Mouse (Mus musculus): ENCODE measurements around the gene Dpf3. TPM values are rescaled to one million over a fixed set of nuclear protein-coding genes. Genes with fewer than 3 reads are reported as not detected.
A peak's percentile ranks its signal among the peaks of the same experiment; 100 is the strongest.

The Dpf3 gene
- total RNA-seq (2021): 10 to 100 TPM; 27.4 to 29.4 TPM
- long read RNA-seq, experiment 1, partial matches to known transcripts: 3 of 6 reads
- long read RNA-seq, experiment 1, other reads (novel, unspliced or antisense): 3 of 6 reads
- long read RNA-seq, experiment 2, partial matches to known transcripts: 4 of 11 reads
- long read RNA-seq, experiment 2, other reads (novel, unspliced or antisense): 7 of 11 reads

GRCm38 (mm10) chr12:83487476-83487991 lies at the start of gene Dpf3:
TSS of gene Dpf3 (minus strand) at chr12:83487716.
- peak; percentile 96 to 97 for DNase-seq (ENCODE audit: low spot score in 2 of 2)
- Histone ChIP-seq H3K27ac (peak within 1 kb of the TSS; percentile 92), H3K4me3 (peak within 1 kb of the TSS; percentile 69)
- TF ChIP-seq CTCF (conservative IDR thresholded peaks at IDR 0.05): no peak

GRCm38 (mm10) chr12:83536039-83536438 lies 48.5 kb upstream of the Dpf3 start:
- H3K27ac ChIP-seq: no peak overlapping the region
- TF ChIP-seq CTCF (conservative IDR thresholded peaks at IDR 0.05): no peak; the same call in 1 of the 2 replicates
- no peak for DNase-seq (ENCODE audit: low spot score in 2 of 2)
- no peak overlapping the region for H3K4me3 ChIP-seq

DNA sequence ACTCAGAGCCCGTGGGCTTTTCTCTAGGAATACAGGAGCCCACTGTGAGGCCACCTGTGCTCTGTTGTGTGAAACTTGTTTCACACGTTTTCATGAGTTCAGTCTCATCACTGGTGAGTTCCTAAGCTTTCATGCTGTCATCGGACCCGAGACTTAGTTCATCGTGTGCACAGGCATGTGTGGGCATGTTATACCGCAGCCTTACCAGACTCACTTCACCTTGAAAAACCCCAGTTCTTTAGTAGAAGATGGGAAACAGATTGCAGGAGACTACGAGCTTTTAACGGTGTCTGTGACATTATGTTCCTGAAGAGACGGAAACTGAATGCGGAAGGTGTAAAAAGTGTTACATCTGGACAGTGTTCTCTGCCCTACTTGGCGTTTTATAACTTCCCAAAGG lies 47.9 kb upstream of the Dpf3 start:
- Histone ChIP-seq H3K27ac (no peak overlapping the region), H3K4me3 (no peak overlapping the region)
- no peak for TF ChIP-seq CTCF (conservative IDR thresholded peaks at IDR 0.05)
- DNase-seq (ENCODE audit: low spot score in 2 of 2): no peak

GRCm38 (mm10) chr12:83534190-83534589 lies 46.7 kb upstream of the Dpf3 start:
- no peak for TF ChIP-seq CTCF (conservative IDR thresholded peaks at IDR 0.05)
- no peak for DNase-seq (ENCODE audit: low spot score in 2 of 2)
- no peak overlapping the region for H3K27ac ChIP-seq
- no peak overlapping the region for H3K4me3 ChIP-seq

- DNase-seq (ENCODE audit: low spot score in 2 of 2): no peak
- no peak overlapping the region for H3K27ac ChIP-seq
- TF ChIP-seq CTCF (conservative IDR thresholded peaks at IDR 0.05): no peak
- H3K4me3 ChIP-seq: no peak overlapping the region
These were observed 45.5 kb upstream of the Dpf3 start for GRCm38 (mm10) chr12:83532966-83533365.

GRCm38 (mm10) chr12:83531992-83532391 lies 44.5 kb upstream of the Dpf3 start:
- Histone ChIP-seq H3K27ac (no peak overlapping the region), H3K4me3 (no peak overlapping the region)
- no peak for DNase-seq (ENCODE audit: low spot score in 2 of 2)
- TF ChIP-seq CTCF (conservative IDR thresholded peaks at IDR 0.05): no peak

DNA sequence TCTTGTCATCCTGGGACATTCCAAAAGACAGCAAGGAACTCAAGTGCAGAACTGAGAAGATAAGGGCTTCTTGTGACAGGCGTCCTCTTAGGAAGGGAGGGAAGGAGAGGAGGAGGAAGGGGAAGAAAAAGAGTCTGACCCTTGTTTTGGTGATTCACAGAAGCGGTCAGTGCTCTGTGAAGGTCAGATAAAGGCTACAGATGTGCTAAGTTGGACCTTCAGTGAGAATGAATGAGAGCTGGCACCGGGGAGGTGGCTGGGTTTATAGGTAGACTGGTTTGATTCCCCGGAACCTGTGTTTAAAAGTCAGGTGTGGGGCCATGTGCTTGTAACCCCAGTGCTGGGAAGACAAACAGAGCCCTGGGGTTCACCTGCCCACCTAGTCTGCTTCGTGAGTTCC lies 41.1 kb upstream of the Dpf3 start:
- H3K4me3 ChIP-seq: no peak overlapping the region
- DNase-seq (ENCODE audit: low spot score in 2 of 2): no peak
- TF ChIP-seq CTCF (conservative IDR thresholded peaks at IDR 0.05): no peak
- no peak overlapping the region for H3K27ac ChIP-seq

GRCm38 (mm10) chr12:83527816-83528215 lies 40.3 kb upstream of the Dpf3 start:
- no peak overlapping the region for H3K4me3 ChIP-seq
- no peak overlapping the region for H3K27ac ChIP-seq
- DNase-seq (ENCODE audit: low spot score in 2 of 2): no peak
- no peak for TF ChIP-seq CTCF (conservative IDR thresholded peaks at IDR 0.05)

- H3K27ac ChIP-seq: no peak overlapping the region
- H3K4me3 ChIP-seq: no peak overlapping the region
- no peak for TF ChIP-seq CTCF (conservative IDR thresholded peaks at IDR 0.05)
- no peak for DNase-seq (ENCODE audit: low spot score in 2 of 2)
These were observed 38.5 kb upstream of the Dpf3 start for GRCm38 (mm10) chr12:83525822-83526544.

- H3K4me3 ChIP-seq: no peak overlapping the region
- H3K27ac ChIP-seq: no peak overlapping the region
- peak; percentile 33 for TF ChIP-seq CTCF (conservative IDR thresholded peaks at IDR 0.05)
- no peak for DNase-seq (ENCODE audit: low spot score in 2 of 2)
These were observed 36.8 kb upstream of the Dpf3 start for GRCm38 (mm10) chr12:83524329-83524728.

DNA sequence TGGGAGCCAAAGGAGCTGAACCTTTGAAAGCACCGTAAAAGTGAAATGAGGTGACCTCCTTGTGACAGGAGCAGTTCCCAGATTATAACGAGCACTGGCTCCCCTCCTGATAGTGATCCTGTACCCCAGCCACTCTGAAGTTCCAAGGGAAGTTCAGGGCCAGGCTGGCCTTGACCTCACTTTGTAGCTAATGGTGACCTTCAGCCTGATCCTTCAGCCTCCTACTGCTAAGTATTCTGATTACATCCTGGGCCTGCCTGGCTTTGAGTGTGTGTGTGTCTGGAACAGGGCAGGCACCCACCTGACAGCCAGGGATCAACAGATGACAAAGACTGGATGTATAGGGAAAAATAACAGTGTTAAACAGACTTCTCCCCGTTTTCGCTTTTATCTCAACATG lies 36.4 kb upstream of the Dpf3 start:
- Histone ChIP-seq H3K27ac (no peak overlapping the region), H3K4me3 (no peak overlapping the region)
- no peak for TF ChIP-seq CTCF (conservative IDR thresholded peaks at IDR 0.05)
- DNase-seq (ENCODE audit: low spot score in 2 of 2): no peak

DNA sequence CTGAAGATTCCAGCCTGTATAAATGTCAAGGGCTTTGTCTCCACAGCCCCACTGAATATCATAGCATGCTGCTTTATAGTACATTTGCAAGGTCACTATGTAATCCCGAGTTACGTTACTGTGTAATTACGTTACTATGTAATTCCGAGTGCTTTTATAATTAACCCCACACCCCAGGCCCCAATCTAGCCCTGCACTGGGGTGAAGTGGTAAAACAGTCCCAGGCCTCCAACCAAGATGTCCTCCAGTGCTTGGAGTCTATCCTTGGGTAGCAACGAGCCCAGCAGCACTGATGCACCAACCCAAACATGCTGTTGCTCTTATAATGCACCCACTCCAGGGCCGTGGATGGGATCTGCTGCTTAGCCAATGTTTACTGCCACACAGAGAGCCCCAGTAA lies 35.5 kb upstream of the Dpf3 start:
- no peak overlapping the region for H3K27ac ChIP-seq
- H3K4me3 ChIP-seq: no peak overlapping the region
- TF ChIP-seq CTCF (conservative IDR thresholded peaks at IDR 0.05): no peak
- no peak for DNase-seq (ENCODE audit: low spot score in 2 of 2)

GRCm38 (mm10) chr12:83521083-83521482 lies 33.6 kb upstream of the Dpf3 start:
- H3K4me3 ChIP-seq: peak overlapping the region; percentile 76
- no peak for DNase-seq (ENCODE audit: low spot score in 2 of 2)
- TF ChIP-seq CTCF (conservative IDR thresholded peaks at IDR 0.05): no peak
- peak overlapping the region; percentile 84; the same call in 1 of the 2 replicates for H3K27ac ChIP-seq
